Mouse (Mus musculus) lung, postnatal 0 days (tissue): ENCODE measurements around the gene Dpy30.

Experiments used
- CTCF ChIP-seq: IDR thresholded peaks from 2 replicates; pipeline ENCODE4 v1.5.1; 2016; ENCODE audit warnings: antibody characterized with exemption, mild to moderate bottlenecking
- EP300 ChIP-seq: IDR thresholded peaks from 2 replicates; pipeline ENCODE4 v1.6.1; 2016; ENCODE audit warnings: antibody characterized with exemption, mild to moderate bottlenecking, control low read depth

GRCm38 (mm10) chr17:74290869-74291268, 32.9 kb downstream of the Dpy30 start:
- TF ChIP-seq EP300 (no peak), CTCF (no peak)
